Mouse (Mus musculus) midbrain, embryonic 16.5 days (tissue): ENCODE data around the gene Ginm1. TPM values are rescaled to one million over a fixed set of nuclear protein-coding genes. Genes with fewer than 3 reads are reported as not detected.

Experiments
- ATAC-seq: fragments of 200-750 bp; cut with Nextera tagmentation; 2 replicates; pipeline ENCODE4 v1.8.0; 2017; ENCODE audit warnings: moderate TSS enrichment
- H3K27ac ChIP-seq: fragments of 300-500 bp; sonication (generic); 2 replicates; pipeline ENCODE4 v1.5.1; 2014; ENCODE audit warnings: mild to moderate bottlenecking, low read length, mixed read lengths
- H3K27me3 ChIP-seq: fragments of 300-500 bp; sonication (generic); 2 replicates; pipeline ENCODE4 v1.6.1; 2014; ENCODE audit warnings: low read depth, low read length, mixed read lengths; ENCODE audit not compliant: control insufficient read depth, insufficient read depth
- H3K36me3 ChIP-seq: fragments of 300-500 bp; sonication (generic); 2 replicates; pipeline ENCODE4 v1.6.1; 2014; ENCODE audit warnings: mild to moderate bottlenecking, low read length, moderate library complexity, mixed read lengths; ENCODE audit not compliant: control insufficient read depth, insufficient read depth
- H3K4me1 ChIP-seq: fragments of 300-500 bp; sonication (generic); 2 replicates; pipeline ENCODE4 v1.6.1; 2014; ENCODE audit warnings: mild to moderate bottlenecking, low read length, mixed read lengths; ENCODE audit not compliant: control insufficient read depth, insufficient read depth
- H3K4me2 ChIP-seq: fragments of 300-500 bp; sonication (generic); 2 replicates; pipeline ENCODE4 v1.6.1; 2014; ENCODE audit warnings: mild to moderate bottlenecking, low read length, mixed read lengths
- H3K4me3 ChIP-seq: fragments of 300-500 bp; sonication (generic); 2 replicates; pipeline ENCODE4 v1.5.1; 2014; ENCODE audit warnings: low read depth, mild to moderate bottlenecking, low read length, moderate library complexity, mixed read lengths
- H3K9ac ChIP-seq: fragments of 300-500 bp; sonication (generic); 2 replicates; pipeline ENCODE4 v1.6.1; 2014; ENCODE audit warnings: low read depth, low read length, mixed read lengths
- H3K9me3 ChIP-seq: fragments of 300-500 bp; sonication (generic); replicated peaks from 2 replicates; pipeline ENCODE4 v1.6.1; 2014; ENCODE audit warnings: mild to moderate bottlenecking, low read length, mixed read lengths; ENCODE audit not compliant: control insufficient read depth, poor library complexity, severe bottlenecking
- WGBS: fragments of 180-500 bp; shearing (Covaris S2); extraction: QIAGEN DNeasy Blood & Tissue Kit; methylation state at CpG from one replicate; pipeline ENCODE4 v1.1.7; 2014; 5-methylcytosine and 5-hydroxymethylcytosine counted together
- microRNA-seq: library from miRNA; unstranded; fragments of <30 nt; microRNA quantifications from one replicate; pipeline ENCODE4, GENCODE M21; 2017
- polyA plus RNA-seq: library from polyadenylated mRNA; unstranded; fragments of >200 nt; fragmentation: Nextera tagmentation; extraction: Ambion mirVana; gene quantifications from 2 replicates; pipeline ENCODE4 v1.2.1, GENCODE M21; 2015

Ginm1 gene
- polyA plus RNA-seq, 1 experiment from 2014 or later, result 49.5 TPM

- Histone ChIP-seq H3K9ac (no peak overlapping the region), H3K9me3 (no peaks in the 10 kb centered on the region), H3K27me3 (no peaks in the 10 kb centered on the region), H3K4me3 (no peak overlapping the region), H3K4me1 (no peaks in the 10 kb centered on the region), H3K27ac (no peak overlapping the region), H3K4me2 (no peak overlapping the region), H3K36me3 (peaks cover 2% of the 10 kb centered on the region; the same call in 1 of the 2 replicates)
- ATAC-seq, result no peak
- 88% methylated on average over 3 of the region's 3 CpGs for WGBS
These were observed 54.7 kb downstream of the Ginm1 start for GRCm38 (mm10) chr10:7737914-7738313.

- Histone ChIP-seq H3K27me3 (no peaks in the 10 kb centered on the region), H3K36me3 (0 out of 2 replicates have a peak, but pooled peaks cover 2% of the 10 kb centered on the region), H3K27ac (no peak overlapping the region), H3K4me1 (no peaks in the 10 kb centered on the region), H3K4me2 (no peak overlapping the region), H3K9ac (no peak overlapping the region), H3K4me3 (no peak overlapping the region), H3K9me3 (no peaks in the 10 kb centered on the region)
- no peak for ATAC-seq
These were observed 55.5 kb downstream of the Ginm1 start for GRCm38 (mm10) chr10:7737122-7737521.

GRCm38 (mm10) chr10:7731582-7731981 is 61.0 kb downstream of the Ginm1 start:
- H3K27me3 ChIP-seq, result no peaks in the 10 kb centered on the region
- H3K9me3 ChIP-seq, result no peaks in the 10 kb centered on the region
- peaks cover 17% of the 10 kb centered on the region for H3K4me1 ChIP-seq
- 0 out of 2 replicates have a peak overlapping the region, but pooled peaks have one; percentile 30 for H3K9ac ChIP-seq
- H3K36me3 ChIP-seq, result no peaks in the 10 kb centered on the region
- no peak overlapping the region for H3K27ac ChIP-seq
- H3K4me2 ChIP-seq, result no peak overlapping the region
- ATAC-seq, result no peak
- no peak overlapping the region for H3K4me3 ChIP-seq

GRCm38 (mm10) chr10:7727011-7727410 is 65.6 kb downstream of the Ginm1 start:
- WGBS, result 28% methylated on average over 3 of the region's 3 CpGs
- H3K27me3 ChIP-seq, result no peaks in the 10 kb centered on the region
- no peak overlapping the region; the same call in 1 of the 2 replicates for H3K9ac ChIP-seq
- H3K4me3 ChIP-seq, result no peak overlapping the region
- ATAC-seq, result no peak
- no peaks in the 10 kb centered on the region for H3K36me3 ChIP-seq
- peak overlapping the region; percentile 71 for H3K4me2 ChIP-seq
- no peaks in the 10 kb centered on the region for H3K9me3 ChIP-seq
- no peak overlapping the region for H3K27ac ChIP-seq
- peaks cover 21% of the 10 kb centered on the region for H3K4me1 ChIP-seq

GRCm38 (mm10) chr10:7726501-7726812 is 66.2 kb downstream of the Ginm1 start:
- Histone ChIP-seq H3K9me3 (no peaks in the 10 kb centered on the region), H3K27ac (peak overlapping the region; percentile 81; the same call in 1 of the 2 replicates), H3K4me3 (peak overlapping the region; percentile 87), H3K9ac (peak overlapping the region; percentile 80), H3K4me2 (peak overlapping the region; percentile 71), H3K36me3 (no peaks in the 10 kb centered on the region), H3K4me1 (peaks cover 19% of the 10 kb centered on the region), H3K27me3 (no peaks in the 10 kb centered on the region)
- 0% methylated on average over 8 of the region's 8 CpGs for whole genome bisulfite sequencing
- ATAC-seq, result no peak

- H3K36me3 ChIP-seq, result no peaks in the 10 kb centered on the region
- H3K4me3 ChIP-seq, result peak within 1 kb of the TSS; percentile 87
- no peaks in the 10 kb centered on the region for H3K9me3 ChIP-seq
- peak within 1 kb of the TSS; percentile 79 for H3K4me2 ChIP-seq
- H3K27me3 ChIP-seq, result no peaks in the 10 kb centered on the region
- H3K4me1 ChIP-seq, result peaks cover 19% of the 10 kb centered on the region
- WGBS, result under 1% methylated on average over 49 of the region's 49 CpGs
- H3K27ac ChIP-seq, result peak within 1 kb of the TSS; percentile 81
- H3K9ac ChIP-seq, result peak within 1 kb of the TSS; percentile 80
- peak; percentile 99 for ATAC-seq
These were observed 66.7 kb downstream of the Ginm1 start, which contains the start of gene Katna1 for GRCm38 (mm10) chr10:7725751-7726500. Gene Katna1, plus strand, starts transcription at chr10:7726000.

Small RNAs within 50 kb of the gene (microRNA-seq; reads per million reads assigned to microRNA genes)
- 1.7 reads per million, percentile 2 among the genes with 10 or more reads in this experiment for gene Mir5104

Other genes with a start within 250 kb of the Ginm1 start
- gene Lrp11, start 203.0 kb downstream of the Ginm1 start, polyA plus RNA-seq, result 37.1 and 37.6 TPM in 2 replicates
- 26.8 and 33.1 TPM in 2 replicates for gene Nup43, start 125.3 kb downstream of the Ginm1 start, polyA plus RNA-seq
- 164 and 177 TPM in 2 replicates for gene Pcmt1, start 111.7 kb downstream of the Ginm1 start, polyA plus RNA-seq
- gene Lats1, start 111.6 kb downstream of the Ginm1 start, polyA plus RNA-seq, result 10.6 and 11.5 TPM in 2 replicates
- gene Katna1, start 66.8 kb downstream of the Ginm1 start, polyA plus RNA-seq, result 25.3 and 28.9 TPM in 2 replicates
- 51.9 and 55.7 TPM in 2 replicates for gene Ppil4, start 67 bp upstream of the Ginm1 start, polyA plus RNA-seq
- 0.16 and 0.25 TPM in 2 replicates for gene Zc3h12d, start 39.6 kb upstream of the Ginm1 start, polyA plus RNA-seq
- gene Tab2, start 163.4 kb upstream of the Ginm1 start, polyA plus RNA-seq, result 11.6 and 13.3 TPM in 2 replicates